ENCODE assay signal across 21 mouse cellular contexts in the genomic region with DNA sequence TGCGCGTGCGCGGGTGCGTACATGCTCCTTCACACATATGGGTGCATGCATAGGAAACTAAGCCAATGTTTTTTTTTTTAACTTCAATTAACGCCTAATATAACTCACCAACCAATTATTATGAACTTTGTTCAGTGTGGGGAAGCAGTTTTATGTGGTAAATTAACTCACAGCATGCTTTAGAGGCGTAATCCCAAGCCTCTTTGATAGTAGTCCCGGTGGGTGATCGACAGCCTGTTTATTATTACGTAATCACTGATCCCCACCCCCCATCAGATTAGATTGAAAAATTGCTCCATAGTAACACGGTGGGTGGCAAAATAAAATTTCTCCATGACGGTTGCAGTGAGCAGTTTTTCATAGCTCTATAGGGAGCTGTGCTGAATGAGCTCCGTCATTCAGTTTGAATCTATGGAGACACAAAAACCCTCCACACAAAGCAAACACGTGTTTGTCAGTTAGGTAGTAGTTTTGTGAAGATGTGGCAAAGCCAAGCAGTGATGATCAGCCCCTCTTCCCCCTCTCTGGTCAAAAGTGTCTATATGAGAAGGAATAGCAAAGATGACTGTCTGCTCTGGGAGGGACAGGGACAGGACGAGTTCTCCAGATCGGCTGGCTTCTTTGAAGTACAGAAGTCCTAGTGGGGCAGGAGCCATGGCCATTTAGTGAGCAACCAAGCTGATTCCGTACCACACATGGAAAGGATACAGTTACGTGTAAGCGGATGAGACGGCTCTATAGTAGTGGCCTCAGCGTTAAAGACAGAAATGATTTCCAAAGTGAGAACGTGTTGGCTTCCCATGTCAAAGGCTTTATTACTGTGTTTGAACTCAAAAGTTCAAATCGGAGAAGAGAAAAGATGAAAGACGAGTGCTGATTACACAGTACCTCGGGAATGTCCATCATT. TPM values are rescaled to one million over a fixed set of nuclear protein-coding genes. Genes with fewer than 3 reads are reported as not detected.
DNase-seq lines count a peak whose midpoint lies in the region; ATAC-seq and TF ChIP-seq lines count a peak whose summit lies in the region.
"Had no signal": no experiment of that assay in that cellular context is flagged by ENCODE, and none has a peak within 500 bp of the region (broad histone marks: within the 10 kb centered on the region; RNA-seq: fewer than 3 reads in every experiment).

No protein-coding gene starts in this region.

- H3K4me1 ChIP-seq in hindbrain, embryonic 10.5 days (replicated peaks) = peaks cover 23% of the 10 kb centered on the region
- H3K4me1 ChIP-seq in hindbrain, embryonic 11.5 days (replicated peaks; ENCODE audit: control insufficient read depth, insufficient read depth, low read length) = 0 out of 2 replicates have a peak, but pooled peaks cover 3% of the 10 kb centered on the region
- peaks cover 16% of the 10 kb centered on the region for H3K4me1 ChIP-seq in embryonic facial prominence, embryonic 14.5 days (ENCODE audit: control insufficient read depth, insufficient read depth, low read length)
- no peaks in the 10 kb centered on the region for H3K4me1 ChIP-seq in hindbrain, embryonic 14.5 days (replicated peaks; ENCODE audit: control insufficient read depth, insufficient read depth, low read length)
- H3K4me1 ChIP-seq in midbrain, postnatal 0 days (ENCODE audit: insufficient read depth, low read length) = no peaks in the 10 kb centered on the region

- WGBS in hindbrain, embryonic 10.5 days = 74% methylated on average over 25 of the region's 25 CpGs
- WGBS in hindbrain, embryonic 11.5 days = 75% methylated on average over 25 of the region's 25 CpGs
- WGBS in embryonic facial prominence, embryonic 14.5 days = 56% methylated on average over 25 of the region's 25 CpGs
- WGBS in hindbrain, embryonic 14.5 days = 69% methylated on average over 25 of the region's 25 CpGs
- 70% methylated on average over 25 of the region's 25 CpGs for WGBS in midbrain, postnatal 0 days

- ATAC-seq in hindbrain, embryonic 11.5 days (ENCODE audit: low FRiP score) = no peak
- ATAC-seq in embryonic facial prominence, embryonic 14.5 days (ENCODE audit: low read depth) = peak; percentile 22; the same call in 1 of the 2 replicates
- peak; percentile 78 for ATAC-seq in hindbrain, embryonic 14.5 days (ENCODE audit: low FRiP score)
- ATAC-seq in midbrain, postnatal 0 days (ENCODE audit: low FRiP score) = no peak
- ATAC-seq in megakaryocyte progenitor cell, adult 5-6 weeks (replicated peaks; ENCODE audit: poor library complexity) = no peak
- ATAC-seq in activated CD4-positive, CD25-positive, alpha-beta regulatory T cell, adult 4 months = no peak
- ATAC-seq: intestine, embryonic 16.5 days had no signal

- no peaks in the 10 kb centered on the region for H3K36me3 ChIP-seq in hindbrain, embryonic 10.5 days
- no peaks in the 10 kb centered on the region for H3K36me3 ChIP-seq in hindbrain, embryonic 11.5 days (ENCODE audit: control insufficient read depth, insufficient read depth, low read length)
- H3K36me3 ChIP-seq in embryonic facial prominence, embryonic 14.5 days (ENCODE audit: control insufficient read depth, insufficient read depth, low read length) = no peaks in the 10 kb centered on the region
- H3K36me3 ChIP-seq in hindbrain, embryonic 14.5 days (replicated peaks; ENCODE audit: control insufficient read depth, insufficient read depth) = no peaks in the 10 kb centered on the region
- no peaks in the 10 kb centered on the region for H3K36me3 ChIP-seq in midbrain, postnatal 0 days (ENCODE audit: insufficient read depth, low read length)

- no peak for TF ChIP-seq CTCF in midbrain, postnatal 0 days (IDR thresholded peaks at IDR 0.05)

- no peaks in the 10 kb centered on the region for H3K9me3 ChIP-seq in hindbrain, embryonic 10.5 days
- no peaks in the 10 kb centered on the region for H3K9me3 ChIP-seq in hindbrain, embryonic 11.5 days (ENCODE audit: control insufficient read depth, low read length)
- no peaks in the 10 kb centered on the region for H3K9me3 ChIP-seq in embryonic facial prominence, embryonic 14.5 days (ENCODE audit: control insufficient read depth, low read length)
- H3K9me3 ChIP-seq in hindbrain, embryonic 14.5 days (ENCODE audit: control insufficient read depth, low read length) = no peaks in the 10 kb centered on the region
- no peaks in the 10 kb centered on the region for H3K9me3 ChIP-seq in midbrain, postnatal 0 days (ENCODE audit: low read length)
- H3K9me3 ChIP-seq: megakaryocyte, embryonic 14.5 days had no signal

- peak; percentile 19 for DNase-seq in hindbrain, embryonic 10.5 days (ENCODE audit: low spot score)
- DNase-seq in hindbrain, embryonic 11.5 days (ENCODE audit: low spot score) = no peak
- no peak for DNase-seq in embryonic facial prominence, embryonic 14.5 days (ENCODE audit: low spot score)
- DNase-seq in hindbrain, embryonic 14.5 days (ENCODE audit: low spot score) = no peak
- peak; percentile 24 for DNase-seq in midbrain, postnatal 0 days (ENCODE audit: low spot score)
- DNase-seq in adrenal gland, adult (ENCODE audit: inconsistent age in 2 of 2, low spot score in 1 of 2) = no peak
- DNase-seq: adrenal gland, adult 8-10 months; cerebellum, adult 9-10 months; heart, adult 2 months; heart, postnatal 14 days; kidney, postnatal 14 days; liver; lung, embryonic 14.5 days; retina, postnatal 1 day; spleen, adult 18-20 months; thymus, postnatal 4 days had no signal

- H3K27ac ChIP-seq in hindbrain, embryonic 10.5 days = 0 out of 2 replicates have a peak overlapping the region, but pooled peaks have one; percentile 67
- H3K27ac ChIP-seq in hindbrain, embryonic 11.5 days (ENCODE audit: low read depth, low read length) = no peak overlapping the region
- H3K27ac ChIP-seq in embryonic facial prominence, embryonic 14.5 days (replicated peaks; ENCODE audit: low read depth, low read length) = no peak overlapping the region
- H3K27ac ChIP-seq in hindbrain, embryonic 14.5 days = no peak overlapping the region
- H3K27ac ChIP-seq in midbrain, postnatal 0 days (ENCODE audit: low read depth, low read length) = no peak overlapping the region

- H3K9ac ChIP-seq in hindbrain, embryonic 11.5 days (ENCODE audit: low read depth, low read length) = no peak overlapping the region
- no peak overlapping the region for H3K9ac ChIP-seq in embryonic facial prominence, embryonic 14.5 days (ENCODE audit: low read depth, low read length)
- H3K9ac ChIP-seq in hindbrain, embryonic 14.5 days = no peak overlapping the region
- no peak overlapping the region for H3K9ac ChIP-seq in midbrain, postnatal 0 days (replicated peaks; ENCODE audit: low read length, poor library complexity, severe bottlenecking)
- H3K9ac ChIP-seq: lung, embryonic 14.5 days had no signal

- no peaks in the 10 kb centered on the region for H3K27me3 ChIP-seq in hindbrain, embryonic 10.5 days (ENCODE audit: insufficient read depth, poor library complexity, severe bottlenecking)
- H3K27me3 ChIP-seq in hindbrain, embryonic 11.5 days (ENCODE audit: control insufficient read depth, insufficient read depth, low read length) = no peaks in the 10 kb centered on the region
- H3K27me3 ChIP-seq in embryonic facial prominence, embryonic 14.5 days (replicated peaks; ENCODE audit: control insufficient read depth, insufficient read depth, low read length) = no peaks in the 10 kb centered on the region
- H3K27me3 ChIP-seq in hindbrain, embryonic 14.5 days (ENCODE audit: control insufficient read depth, insufficient read depth, low read length) = no peaks in the 10 kb centered on the region
- no peaks in the 10 kb centered on the region for H3K27me3 ChIP-seq in midbrain, postnatal 0 days (ENCODE audit: insufficient read depth, low read length)
- H3K27me3 ChIP-seq: megakaryocyte, embryonic 14.5 days had no signal

- no peak overlapping the region for H3K4me3 ChIP-seq in hindbrain, embryonic 10.5 days
- no peak overlapping the region for H3K4me3 ChIP-seq in hindbrain, embryonic 11.5 days (ENCODE audit: low read depth, low read length)
- peak overlapping the region; percentile 19; the same call in 1 of the 2 replicates for H3K4me3 ChIP-seq in embryonic facial prominence, embryonic 14.5 days (ENCODE audit: low read depth, low read length)
- H3K4me3 ChIP-seq in hindbrain, embryonic 14.5 days (replicated peaks; ENCODE audit: low read length) = no peak overlapping the region
- H3K4me3 ChIP-seq in midbrain, postnatal 0 days (ENCODE audit: low read depth, low read length) = no peak overlapping the region
- H3K4me3 ChIP-seq: heart, adult 2 months; megakaryocyte, embryonic 14.5 days had no signal

- H3K4me2 ChIP-seq in hindbrain, embryonic 11.5 days (replicated peaks; ENCODE audit: low read depth, low read length) = no peak overlapping the region
- peak overlapping the region; percentile 52 for H3K4me2 ChIP-seq in embryonic facial prominence, embryonic 14.5 days (ENCODE audit: low read depth, low read length)
- H3K4me2 ChIP-seq in hindbrain, embryonic 14.5 days (replicated peaks) = no peak overlapping the region
- no peak overlapping the region for H3K4me2 ChIP-seq in midbrain, postnatal 0 days (ENCODE audit: low read depth, low read length, poor library complexity, severe bottlenecking)
- H3K4me2 ChIP-seq: lung, embryonic 14.5 days had no signal

RNA-seq across cellular contexts. Expression of a gene that starts 10.4 kb away (rescaled TPM):
- 0.05 and 0.21 TPM in 2 replicates for polyA plus RNA-seq in hindbrain, embryonic 10.5 days (2016; fragmentation: Nextera tagmentation; extraction: Ambion mirVana)
- polyA plus RNA-seq in hindbrain, embryonic 11.5 days (2014; fragmentation: Nextera tagmentation; extraction: Ambion mirVana) = 0.17 and 0.20 TPM in 2 replicates
- 0.07 TPM in 1 of 2 replicates, not detected in the other for polyA plus RNA-seq in embryonic facial prominence, embryonic 14.5 days (2014; fragmentation: Nextera tagmentation; extraction: Ambion mirVana)
- 0.17 and 0.43 TPM in 2 replicates for polyA plus RNA-seq in hindbrain, embryonic 14.5 days (2014; fragmentation: Nextera tagmentation; extraction: Ambion mirVana)
- total RNA-seq in midbrain, postnatal 0 days (2014; rRNA removed) = 0.49 and 0.52 TPM in 2 replicates
- 0.20 and 0.44 TPM in 2 replicates for polyA plus RNA-seq in midbrain, postnatal 0 days (2015; fragmentation: Nextera tagmentation; extraction: Ambion mirVana)
- 0.20 TPM in 1 of 2 replicates, not detected in the other for total RNA-seq in megakaryocyte progenitor cell, adult 5-6 weeks (2015)
- total RNA-seq in megakaryocyte progenitor cell, adult 5-6 weeks (2017) = not detected in 2 replicates
- polyA plus RNA-seq in activated CD4-positive, CD25-positive, alpha-beta regulatory T cell, adult 4 months (2017; shearing (Covaris generic)) = not detected
- total RNA-seq: heart, adult 2 months; heart, postnatal 14 days had no signal
- polyA plus RNA-seq: heart, adult 2 months; intestine, embryonic 16.5 days; neural tube, embryonic 11.5 days had no signal

RNA-seq across cellular contexts. Expression of a gene that starts 49.8 kb away (rescaled TPM):
- 5.8 and 8.5 TPM in 2 replicates for polyA plus RNA-seq in hindbrain, embryonic 10.5 days (2016; fragmentation: Nextera tagmentation; extraction: Ambion mirVana)
- 9.7 and 11.8 TPM in 2 replicates for polyA plus RNA-seq in hindbrain, embryonic 11.5 days (2014; fragmentation: Nextera tagmentation; extraction: Ambion mirVana)
- 25.5 and 30.2 TPM in 2 replicates for polyA plus RNA-seq in embryonic facial prominence, embryonic 14.5 days (2014; fragmentation: Nextera tagmentation; extraction: Ambion mirVana)
- 2.8 and 3.4 TPM in 2 replicates for polyA plus RNA-seq in hindbrain, embryonic 14.5 days (2014; fragmentation: Nextera tagmentation; extraction: Ambion mirVana)
- 2.0 and 2.2 TPM in 2 replicates for total RNA-seq in midbrain, postnatal 0 days (2014; rRNA removed)
- 1.6 and 1.9 TPM in 2 replicates for polyA plus RNA-seq in midbrain, postnatal 0 days (2015; fragmentation: Nextera tagmentation; extraction: Ambion mirVana)
- 5.2 and 6.9 TPM in 2 replicates for total RNA-seq in megakaryocyte progenitor cell, adult 5-6 weeks (2015)
- 2.8 and 5.2 TPM in 2 replicates for total RNA-seq in megakaryocyte progenitor cell, adult 5-6 weeks (2017)
- 10 to 100 TPM; 14.0 to 14.3 TPM for polyA plus RNA-seq in activated CD4-positive, CD25-positive, alpha-beta regulatory T cell, adult 4 months (2017; shearing (Covaris generic))

Comparison
In these comparisons a context has a peak if more than half of its experiments do, and no peak if none do; other contexts are left out.
1. DNase-seq: peak in hindbrain, embryonic 10.5 days (single experiment) and midbrain, postnatal 0 days (single experiment); none in hindbrain, embryonic 11.5 days (single experiment), embryonic facial prominence, embryonic 14.5 days (single experiment), hindbrain, embryonic 14.5 days (single experiment) and adrenal gland, adult (0 of 2).
2. ATAC-seq: peak in embryonic facial prominence, embryonic 14.5 days (single experiment) and hindbrain, embryonic 14.5 days (single experiment); none in hindbrain, embryonic 11.5 days (single experiment), midbrain, postnatal 0 days (single experiment), megakaryocyte progenitor cell, adult 5-6 weeks (single experiment) and activated CD4-positive, CD25-positive, alpha-beta regulatory T cell, adult 4 months (single experiment).